Mouse (Mus musculus): ENCODE measurements around the gene Jakmip3. TPM values are rescaled to one million over a fixed set of nuclear protein-coding genes. Genes with fewer than 3 reads are reported as not detected.

The Jakmip3 gene
- polyA plus RNA-seq, 1 experiment: not detected

DNA sequence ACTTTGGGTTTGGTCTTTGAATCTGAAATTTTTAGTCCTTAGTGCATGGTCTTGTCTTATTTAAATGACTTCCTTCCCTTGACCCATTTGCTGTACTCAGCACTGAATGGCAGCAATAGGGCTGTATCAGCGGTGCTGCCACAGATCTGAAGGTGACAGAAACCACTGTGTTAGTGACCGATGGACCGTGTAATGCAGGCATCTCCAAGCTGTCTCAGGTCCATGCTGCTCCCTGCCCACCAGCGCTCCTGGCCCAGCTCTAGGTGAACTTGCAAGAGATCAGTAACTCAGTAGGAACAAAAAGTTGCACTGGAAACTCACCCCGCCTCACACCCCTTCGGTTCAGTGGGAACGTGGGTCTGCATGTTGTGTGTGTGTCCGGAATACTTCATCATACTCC lies 141.8 kb downstream of the Jakmip3 start:
- H3K9me3 ChIP-seq (ENCODE audit: control insufficient read depth, low read length): no peaks in the 10 kb centered on the region; the same call in 1 of the 2 replicates
- H3K4me3 ChIP-seq (replicated peaks): no peak overlapping the region
- no peaks in the 10 kb centered on the region; the same call in 1 of the 2 replicates for H3K4me1 ChIP-seq (ENCODE audit: control insufficient read depth)
- TF ChIP-seq GATA1 (IDR thresholded peaks at IDR 0.05; ENCODE audit: low read length) (no peak), TAL1 (IDR thresholded peaks at IDR 0.05; ENCODE audit: low read length) (no peak)
- no peaks in the 10 kb centered on the region for H3K36me3 ChIP-seq (ENCODE audit: control insufficient read depth)
- H3K27me3 ChIP-seq (ENCODE audit: control insufficient read depth): peaks cover 27% of the 10 kb centered on the region

DNA sequence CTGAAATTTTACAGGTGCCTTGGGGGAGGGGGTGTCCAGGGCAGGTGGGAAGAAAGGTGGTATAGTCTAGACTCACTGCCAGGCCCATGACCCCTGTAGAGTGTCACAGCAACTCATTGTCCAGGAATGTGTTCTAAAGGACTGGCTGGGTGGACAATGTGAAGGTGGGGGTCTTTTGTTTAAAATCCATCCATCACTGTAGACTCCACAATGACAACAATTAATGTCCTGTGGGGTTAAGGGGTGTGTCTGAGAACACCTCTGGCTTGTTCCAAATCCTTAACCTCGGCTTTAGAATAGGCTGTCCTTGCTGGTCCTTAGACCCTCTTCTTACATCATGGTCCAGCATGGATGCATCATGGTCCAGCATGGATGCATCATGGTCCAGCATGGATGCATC lies 143.8 kb downstream of the Jakmip3 start:
- Histone ChIP-seq H3K27me3 (ENCODE audit: control insufficient read depth) (peaks cover 37% of the 10 kb centered on the region), H3K9me3 (ENCODE audit: control insufficient read depth, low read length) (no peaks in the 10 kb centered on the region; the same call in 1 of the 2 replicates), H3K4me3 (replicated peaks) (no peak overlapping the region), H3K36me3 (ENCODE audit: control insufficient read depth) (no peaks in the 10 kb centered on the region), H3K4me1 (ENCODE audit: control insufficient read depth) (no peaks in the 10 kb centered on the region; the same call in 1 of the 2 replicates)
- TF ChIP-seq TAL1 (IDR thresholded peaks at IDR 0.05; ENCODE audit: low read length) (no peak), GATA1 (IDR thresholded peaks at IDR 0.05; ENCODE audit: low read length) (no peak)

DNA sequence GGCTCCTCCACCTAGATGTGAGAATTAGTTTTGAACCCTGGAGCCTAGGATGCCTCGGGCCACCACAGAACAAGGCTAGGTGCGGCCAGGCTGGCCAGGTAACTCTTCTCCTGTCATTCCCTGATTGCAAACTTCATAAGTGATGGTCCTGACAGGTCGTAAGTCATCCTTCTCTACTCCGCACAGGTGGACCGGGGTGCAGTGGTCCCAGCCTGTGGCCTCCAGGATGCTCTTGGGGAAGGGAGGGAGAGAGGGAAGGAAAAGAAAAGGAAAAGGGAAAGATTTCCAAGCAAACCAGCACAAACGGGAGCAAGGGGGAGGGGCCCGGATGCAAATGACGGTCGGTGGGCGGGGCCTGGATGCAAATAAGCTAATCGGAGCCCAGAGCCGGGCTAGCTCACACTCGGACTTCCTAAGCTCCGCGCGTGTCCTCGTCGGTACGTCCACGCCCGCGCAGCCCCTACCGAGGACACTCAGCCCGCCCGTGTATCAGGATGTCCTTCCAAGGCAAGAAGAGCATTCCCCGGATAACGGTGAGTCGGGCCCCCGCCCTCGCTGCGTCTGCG lies 145.2 kb downstream of the Jakmip3 start, which contains the start of gene Dpysl4:
Gene Dpysl4 (plus strand): TSS at position 373 of the 566 bp plus-strand sequence.
- no peaks in the 10 kb centered on the region; the same call in 1 of the 2 replicates for H3K4me1 ChIP-seq (ENCODE audit: control insufficient read depth)
- H3K4me3 ChIP-seq (replicated peaks): no peak within 1 kb of the TSS
- TF ChIP-seq TAL1 (IDR thresholded peaks at IDR 0.05; ENCODE audit: low read length) (no peak), GATA1 (IDR thresholded peaks at IDR 0.05; ENCODE audit: low read length) (no peak)
- H3K27me3 ChIP-seq (ENCODE audit: control insufficient read depth): peaks cover 37% of the 10 kb centered on the region
- H3K36me3 ChIP-seq (ENCODE audit: control insufficient read depth): no peaks in the 10 kb centered on the region
- no peaks in the 10 kb centered on the region; the same call in 1 of the 2 replicates for H3K9me3 ChIP-seq (ENCODE audit: control insufficient read depth, low read length)

DNA sequence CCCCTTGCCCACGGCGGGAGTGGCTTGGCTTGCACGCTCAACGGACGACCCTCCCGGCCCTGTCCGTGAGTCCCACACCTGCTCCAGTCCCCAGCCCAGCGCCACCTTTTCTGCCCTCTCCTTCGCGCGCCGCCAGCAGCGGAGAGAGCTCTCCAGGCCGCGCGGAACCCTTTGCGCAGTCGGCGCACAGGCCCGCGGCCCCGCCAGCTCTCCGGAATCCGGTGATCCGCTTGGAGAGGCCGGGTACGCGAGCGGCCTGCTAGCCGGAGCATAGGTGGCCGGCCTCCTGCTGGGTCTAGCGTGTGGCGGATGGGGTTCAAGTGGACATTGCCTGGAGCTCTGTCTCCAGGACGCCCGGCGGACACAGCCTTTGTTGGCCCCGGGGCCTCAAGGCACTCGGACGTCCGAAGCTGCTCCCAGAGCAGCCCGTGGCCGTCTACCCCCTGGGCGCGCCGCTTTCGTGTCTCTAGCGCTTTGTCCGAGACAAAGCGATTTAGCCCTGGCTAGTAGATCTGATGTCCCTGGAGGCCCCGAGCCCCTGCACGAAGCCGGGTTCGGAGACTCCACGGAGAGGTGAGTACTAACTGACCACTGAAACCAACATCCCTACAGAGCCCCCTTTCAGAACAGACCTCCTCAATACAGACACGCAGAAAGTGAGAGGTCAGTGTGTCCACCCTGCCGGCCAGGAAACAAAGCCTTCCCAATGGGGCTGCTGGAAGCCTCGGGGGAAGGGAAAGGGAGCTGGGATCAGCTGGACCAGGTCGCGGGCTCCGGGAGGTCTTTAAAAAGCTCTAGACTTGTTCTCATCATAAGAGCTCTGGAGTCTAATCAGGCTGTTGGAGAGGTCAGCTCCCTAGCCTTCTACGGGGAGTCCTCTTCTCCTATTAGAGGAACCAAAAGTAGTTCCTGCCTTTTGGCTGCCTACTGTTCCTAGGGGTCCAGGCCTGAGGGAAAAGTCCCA lies 145.9 kb downstream of the Jakmip3 start:
- Histone ChIP-seq H3K9me3 (ENCODE audit: control insufficient read depth, low read length) (no peaks in the 10 kb centered on the region; the same call in 1 of the 2 replicates), H3K36me3 (ENCODE audit: control insufficient read depth) (no peaks in the 10 kb centered on the region), H3K4me1 (ENCODE audit: control insufficient read depth) (no peaks in the 10 kb centered on the region; the same call in 1 of the 2 replicates), H3K27me3 (ENCODE audit: control insufficient read depth) (peaks cover 37% of the 10 kb centered on the region), H3K4me3 (replicated peaks) (no peak overlapping the region)
- TF ChIP-seq GATA1 (IDR thresholded peaks at IDR 0.05; ENCODE audit: low read length) (no peak), TAL1 (IDR thresholded peaks at IDR 0.05; ENCODE audit: low read length) (no peak)

DNA sequence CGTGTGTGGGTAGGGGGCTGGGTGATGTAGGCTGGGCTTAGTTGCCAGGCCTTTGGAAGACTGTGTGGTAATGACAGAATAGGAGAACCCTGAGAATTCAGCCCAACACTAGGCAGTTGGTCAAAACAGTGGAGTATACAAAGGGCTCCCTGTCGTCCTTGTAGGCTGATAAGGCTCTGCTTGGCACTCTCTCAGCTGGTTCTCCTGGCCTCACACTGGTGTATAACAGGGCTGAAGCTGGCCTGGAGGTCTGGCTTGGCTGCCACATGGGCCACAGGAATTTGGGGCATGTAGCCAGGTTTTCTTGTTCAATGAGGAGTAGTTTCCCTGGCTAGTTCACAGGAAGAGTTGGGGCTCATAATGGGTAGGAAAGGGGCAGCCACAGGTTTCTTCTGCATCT lies 147.3 kb downstream of the Jakmip3 start:
- TF ChIP-seq GATA1 (IDR thresholded peaks at IDR 0.05; ENCODE audit: low read length) (no peak), TAL1 (IDR thresholded peaks at IDR 0.05; ENCODE audit: low read length) (no peak)
- no peak overlapping the region for H3K4me3 ChIP-seq (replicated peaks)
- peaks cover 37% of the 10 kb centered on the region for H3K27me3 ChIP-seq (ENCODE audit: control insufficient read depth)
- no peaks in the 10 kb centered on the region for H3K36me3 ChIP-seq (ENCODE audit: control insufficient read depth)
- no peaks in the 10 kb centered on the region; the same call in 1 of the 2 replicates for H3K9me3 ChIP-seq (ENCODE audit: control insufficient read depth, low read length)
- no peaks in the 10 kb centered on the region; the same call in 1 of the 2 replicates for H3K4me1 ChIP-seq (ENCODE audit: control insufficient read depth)

DNA sequence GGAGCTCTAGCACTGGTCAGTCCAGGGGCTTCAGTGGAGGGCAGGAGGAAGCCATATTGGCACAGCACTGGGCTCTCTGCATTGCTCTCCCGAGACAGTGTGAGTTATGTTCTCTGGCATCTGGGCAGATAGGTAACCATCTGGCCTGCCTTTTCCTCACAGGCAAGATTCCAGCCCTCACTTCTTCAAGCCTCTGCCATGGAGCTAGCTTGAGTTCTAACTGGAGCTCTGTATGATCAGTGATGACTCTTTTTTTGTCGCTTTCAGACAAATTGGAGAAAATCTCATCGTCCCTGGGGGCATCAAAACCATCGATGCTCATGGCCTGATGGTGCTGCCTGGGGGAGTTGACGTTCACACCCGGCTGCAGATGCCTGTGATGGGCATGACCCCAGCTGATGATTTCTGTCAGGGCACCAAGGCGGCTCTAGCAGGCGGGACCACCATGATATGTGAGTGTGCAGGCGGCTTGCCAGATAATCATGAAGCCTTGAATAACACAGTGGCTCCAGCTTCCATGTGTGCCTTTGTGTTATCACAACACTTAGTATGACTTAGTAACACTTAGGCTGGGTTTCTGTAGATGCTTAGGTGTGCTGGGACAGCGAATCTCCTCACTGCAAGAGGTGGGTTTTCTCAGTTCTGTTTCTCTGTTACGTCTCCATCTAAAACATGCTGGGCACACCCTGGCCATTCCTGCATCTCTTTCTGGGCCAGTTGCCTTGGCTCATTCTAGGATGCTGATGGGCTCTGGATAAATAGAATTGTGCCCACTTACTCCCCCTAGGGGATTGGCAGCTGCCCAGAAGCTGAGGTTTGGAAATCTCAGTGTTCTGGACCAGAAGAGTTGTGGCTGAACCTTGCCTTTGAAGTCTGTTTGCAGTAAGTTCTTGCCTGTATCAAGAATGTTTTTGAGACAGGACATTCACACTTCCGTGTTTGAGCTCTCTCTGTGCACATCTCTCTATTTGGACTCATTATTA lies 149.7 kb downstream of the Jakmip3 start:
- peaks cover 31% of the 10 kb centered on the region for H3K27me3 ChIP-seq (ENCODE audit: control insufficient read depth)
- TF ChIP-seq TAL1 (IDR thresholded peaks at IDR 0.05; ENCODE audit: low read length) (no peak), GATA1 (IDR thresholded peaks at IDR 0.05; ENCODE audit: low read length) (no peak)
- H3K4me1 ChIP-seq (ENCODE audit: control insufficient read depth): no peaks in the 10 kb centered on the region; the same call in 1 of the 2 replicates

DNA sequence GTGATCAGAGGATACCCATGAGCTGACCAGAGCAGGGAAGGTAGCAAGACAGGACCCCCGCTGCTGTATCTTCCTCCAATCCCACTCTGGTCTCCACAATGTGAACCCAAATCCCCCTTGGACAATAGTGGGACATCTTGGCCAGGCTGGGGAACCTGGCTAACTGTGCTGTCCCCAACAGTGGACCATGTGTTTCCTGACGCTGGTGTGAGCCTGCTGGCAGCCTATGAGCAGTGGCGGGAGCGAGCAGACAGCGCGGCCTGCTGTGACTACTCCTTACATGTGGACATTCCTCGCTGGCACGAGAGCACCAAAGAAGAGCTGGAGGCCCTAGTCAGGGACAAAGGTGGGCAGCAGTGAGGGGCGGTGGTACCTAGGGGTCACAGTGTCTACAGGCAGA lies 151.2 kb downstream of the Jakmip3 start:
- no peaks in the 10 kb centered on the region for H3K9me3 ChIP-seq (ENCODE audit: control insufficient read depth, low read length)
- H3K4me3 ChIP-seq (replicated peaks): no peak overlapping the region
- H3K27me3 ChIP-seq (ENCODE audit: control insufficient read depth): peaks cover 16% of the 10 kb centered on the region
- no peaks in the 10 kb centered on the region for H3K36me3 ChIP-seq (ENCODE audit: control insufficient read depth)
- H3K4me1 ChIP-seq (ENCODE audit: control insufficient read depth): no peaks in the 10 kb centered on the region
- TF ChIP-seq GATA1 (IDR thresholded peaks at IDR 0.05; ENCODE audit: low read length): no peak
- TF ChIP-seq TAL1 (IDR thresholded peaks at IDR 0.05; ENCODE audit: low read length): no peak

More for the DNA sequence above, 149.7 kb downstream of the Jakmip3 start:
- no peak overlapping the region for H3K4me3 ChIP-seq (replicated peaks)
- H3K9me3 ChIP-seq (ENCODE audit: control insufficient read depth, low read length): no peaks in the 10 kb centered on the region; the same call in 1 of the 2 replicates
- H3K36me3 ChIP-seq (ENCODE audit: control insufficient read depth): no peaks in the 10 kb centered on the region

DNA sequence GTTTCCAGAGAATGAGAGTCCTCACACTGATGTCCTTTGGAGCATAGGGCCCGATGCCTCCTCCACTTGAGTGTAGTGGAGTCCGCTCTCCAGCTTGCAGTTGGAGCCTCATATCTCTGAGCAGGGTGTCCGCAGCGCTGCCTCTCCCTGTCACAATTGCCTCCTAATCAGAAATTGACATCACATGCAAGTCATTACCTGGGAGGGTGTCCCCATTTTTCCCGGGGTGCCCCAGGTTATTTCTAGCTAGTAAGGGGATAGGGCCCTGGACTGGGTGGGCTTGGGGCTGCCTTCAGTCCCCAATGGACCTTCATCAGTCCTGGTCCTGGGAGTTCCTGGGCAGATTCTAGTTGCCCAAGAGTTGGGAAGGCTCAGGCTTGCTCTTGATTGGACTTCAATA lies 152.1 kb downstream of the Jakmip3 start:
- Histone ChIP-seq H3K9me3 (ENCODE audit: control insufficient read depth, low read length) (no peaks in the 10 kb centered on the region), H3K36me3 (ENCODE audit: control insufficient read depth) (no peaks in the 10 kb centered on the region), H3K4me1 (ENCODE audit: control insufficient read depth) (no peaks in the 10 kb centered on the region), H3K27me3 (ENCODE audit: control insufficient read depth) (peaks cover 6% of the 10 kb centered on the region), H3K4me3 (replicated peaks) (no peak overlapping the region)
- TF ChIP-seq GATA1 (IDR thresholded peaks at IDR 0.05; ENCODE audit: low read length): no peak
- no peak for TF ChIP-seq TAL1 (IDR thresholded peaks at IDR 0.05; ENCODE audit: low read length)
